Mouse (Mus musculus) MEL (cell line): ENCODE measurements at regions not wholly inside any gene's neighbourhood (a gene's known extent, or its start where the extent isn't known, plus 50 kb on each side); places are given as distances from the start of the nearest gene placed in this dataset.

Experiments
- CHD2 ChIP-seq: IDR thresholded peaks from 2 replicates; pipeline ENCODE4 v1.6.1; 2011; ENCODE audit warnings: low read length, improper control_type of control experiment
- CTCF ChIP-seq, 3 experiments: IDR thresholded peaks in 2 of 3; conservative IDR thresholded peaks in 1 of 3; 2 replicates each; pipeline ENCODE4 v1.5.1; 2011 to 2012; ENCODE audit warnings: low read length in 3 of 3, low read depth in 2 of 3, mild to moderate bottlenecking in 2 of 3, improper control_type of control experiment in 1 of 3, inconsistent platforms in 1 of 3, mixed read lengths in 1 of 3, moderate library complexity in 1 of 3; ENCODE audit not compliant: control insufficient read depth in 1 of 3, insufficient read depth in 1 of 3, poor library complexity in 1 of 3, severe bottlenecking in 1 of 3
- ELF1 ChIP-seq: IDR thresholded peaks from 2 replicates; pipeline ENCODE4 v1.6.1; 2014; ENCODE audit warnings: low read depth, mild to moderate bottlenecking, inconsistent platforms, low read length, improper control_type of control experiment, moderate library complexity
- GABPA ChIP-seq: IDR thresholded peaks from 2 replicates; pipeline ENCODE4 v1.6.1; 2012; ENCODE audit warnings: low read depth, mild to moderate bottlenecking, inconsistent platforms, low read length, improper control_type of control experiment, moderate library complexity
- POLR2A ChIP-seq, 2 experiments: IDR thresholded peaks; 2 replicates each; pipeline ENCODE4 v1.6.1; 2011 to 2012; ENCODE audit warnings: low read length in 2 of 2, mild to moderate bottlenecking in 2 of 2, control low read depth in 1 of 2, improper control_type of control experiment in 1 of 2, low read depth in 1 of 2, moderate library complexity in 1 of 2; ENCODE audit not compliant: control insufficient read depth in 1 of 2, insufficient read depth in 1 of 2, poor library complexity in 1 of 2
- POLR2AphosphoS5 ChIP-seq: IDR thresholded peaks from 2 replicates; pipeline ENCODE4 v1.6.1; 2012; ENCODE audit warnings: low read depth, borderline replicate concordance, mild to moderate bottlenecking, inconsistent platforms, low read length, moderate library complexity, mixed read lengths
- TAL1 ChIP-seq: IDR thresholded peaks from 2 replicates; pipeline ENCODE4 v1.6.1; 2012; ENCODE audit warnings: mild to moderate bottlenecking, inconsistent platforms, low read length, moderate library complexity, mixed read lengths
- TCF12 ChIP-seq: IDR thresholded peaks from 2 replicates; pipeline ENCODE4 v1.6.1; 2014; ENCODE audit warnings: low read depth, mild to moderate bottlenecking, inconsistent platforms, low read length, improper control_type of control experiment, moderate library complexity

GRCm38 (mm10) chr3:35480714-35481695 is 272.9 kb upstream of the Atp11b start:
- no peak for TF ChIP-seq POLR2A (IDR thresholded peaks at IDR 0.05; ENCODE audit: control insufficient read depth in 1 of 2, insufficient read depth in 1 of 2, low read depth in 1 of 2, low read length in 2 of 2, poor library complexity in 1 of 2)
- TF ChIP-seq ELF1 = no peak
- no peak for TF ChIP-seq CHD2
- TF ChIP-seq CTCF (IDR thresholded peaks at IDR 0.05 in 2 of 3, conservative IDR thresholded peaks at IDR 0.05 in 1 of 3; ENCODE audit: control insufficient read depth in 1 of 3, insufficient read depth in 1 of 3, low read depth in 2 of 3, low read length in 3 of 3, poor library complexity in 1 of 3, severe bottlenecking in 1 of 3) = no peak
- TF ChIP-seq TCF12 = no peak
- TF ChIP-seq TAL1 = no peak
- no peak for TF ChIP-seq POLR2AphosphoS5
- no peak for TF ChIP-seq GABPA
